Mouse (Mus musculus): ENCODE measurements at regions not wholly inside any gene's neighbourhood (a gene's known extent, or its start where the extent isn't known, plus 50 kb on each side); places are given as distances from the start of the nearest gene placed in this dataset. TPM values are rescaled to one million over a fixed set of nuclear protein-coding genes. Genes with fewer than 3 reads are reported as not detected.
"Not testable (repeated sequence)": the region's sequence is repeated elsewhere in the genome, so short reads cannot be mapped to it uniquely, and the experiment has no call there.

- DNase-seq (ENCODE audit: low spot score in 2 of 2) = not testable (repeated sequence)
Measured at GRCm38 (mm10) chr12:23216521-23216920, 563.5 kb downstream of the Gm10330 start.

GRCm38 (mm10) chr12:23189546-23189945 lies 590.5 kb downstream of the Gm10330 start:
- peak; percentile 3 to 5 for DNase-seq (ENCODE audit: low spot score in 2 of 2)

GRCm38 (mm10) chr12:23189110-23189509 lies 591.0 kb downstream of the Gm10330 start:
- DNase-seq (ENCODE audit: low spot score in 2 of 2) = not testable (repeated sequence)

Small RNAs in the stretch of these regions (microRNA-seq; reads per million reads assigned to microRNA genes)
- gene Gm26140 = not detected
